Mouse (Mus musculus) G1E (cell line): ENCODE results near the gene Lrp8. TPM values are rescaled to one million over a fixed set of nuclear protein-coding genes. Genes with fewer than 3 reads are reported as not detected.

Source experiments
- ATAC-seq: 2 replicates; pipeline ENCODE4 v1.8.0; 2016; ENCODE audit warnings: mild to moderate bottlenecking; ENCODE audit not compliant: insufficient number of reproducible peaks, poor library complexity, low FRiP score, severe bottlenecking; ENCODE audit errors: extremely low read depth
- DNase-seq: peaks from one replicate; pipeline ENCODE4 v3.0.0; 2012; ENCODE audit warnings: low spot score
- H3K27me3 ChIP-seq: 2 replicates; pipeline ENCODE4 v1.6.1; 2012; ENCODE audit warnings: mild to moderate bottlenecking, low read length, inconsistent platforms; ENCODE audit not compliant: insufficient read depth
- H3K36me3 ChIP-seq: replicated peaks from 2 replicates; pipeline ENCODE3; 2012; ENCODE audit warnings: mild to moderate bottlenecking, inconsistent platforms
- H3K4me1 ChIP-seq: 2 replicates; pipeline ENCODE4 v1.6.1; 2012; ENCODE audit warnings: low read depth, low read length, inconsistent platforms, mixed read lengths; ENCODE audit not compliant: insufficient read depth
- H3K4me3 ChIP-seq: 2 replicates; pipeline ENCODE4 v1.5.1; 2012; ENCODE audit warnings: low read depth, mild to moderate bottlenecking, inconsistent platforms, low read length, moderate library complexity, mixed read lengths
- H3K9me3 ChIP-seq: replicated peaks from 2 replicates; pipeline ENCODE4 v1.6.1; 2012; ENCODE audit warnings: inconsistent platforms
- CTCF ChIP-seq: IDR thresholded peaks from 2 replicates; pipeline ENCODE4 v1.5.1; 2012; ENCODE audit warnings: low read depth, low read length, inconsistent platforms, mixed read lengths
- GATA1 ChIP-seq: IDR thresholded peaks from 2 replicates; pipeline ENCODE4 v1.6.1; 2012; ENCODE audit warnings: borderline replicate concordance, low read length, inconsistent platforms, mixed read lengths
- GATA2 ChIP-seq: IDR thresholded peaks from 2 replicates; pipeline ENCODE4 v1.6.1; 2012; ENCODE audit warnings: low read depth, low read length, inconsistent platforms, borderline replicate concordance
- POLR2AphosphoS5 ChIP-seq: IDR thresholded peaks from 2 replicates; pipeline ENCODE4 v1.6.1; 2012; ENCODE audit warnings: low read depth, low read length, inconsistent platforms; ENCODE audit not compliant: insufficient replicate concordance
- TAL1 ChIP-seq: conservative IDR thresholded peaks from 2 replicates; pipeline ENCODE4 v1.6.1; 2012; ENCODE audit warnings: low read depth, low read length, inconsistent platforms, mixed read lengths
- polyA plus RNA-seq: library from polyadenylated mRNA; stranded (reverse); fragments of >175 nt; gene quantifications from 2 replicates; pipeline ENCODE4 v1.2.3, GENCODE M21; 2012
- total RNA-seq, 2 experiments: library from RNA; stranded (forward) in 1 of 2; stranded (reverse) in 1 of 2; fragments of 200-1000 nt in 1 of 2; fragments of >200 nt in 1 of 2; fragmentation: Nextera tagmentation in 1 of 2; gene quantifications; 2 replicates each; pipeline ENCODE4 v1.2.3; 2014 to 2017

The Lrp8 gene
- total and polyA plus RNA-seq, 3 experiments = 5.0 to 13.0 (median 12.1) TPM

- no peak for ATAC-seq
- Histone ChIP-seq H3K9me3 (no peaks in the 10 kb centered on the region), H3K4me3 (no peak overlapping the region; the same call in 1 of the 2 replicates), H3K4me1 (peaks cover 24% of the 10 kb centered on the region), H3K27me3 (no peaks in the 10 kb centered on the region), H3K36me3 (peaks cover 98% of the 10 kb centered on the region)
- TF ChIP-seq GATA1 (no peak), GATA2 (no peak), POLR2AphosphoS5 (no peak), CTCF (no peak), TAL1 (no peak)
- no peak for DNase-seq
Measured at GRCm38 (mm10) chr4:107828727-107829218, 26.7 kb downstream of the Lrp8 start.

- H3K4me3 ChIP-seq = no peak overlapping the region
- no peaks in the 10 kb centered on the region for H3K27me3 ChIP-seq
- ATAC-seq (peak; percentile 45; the same call in 1 of the 2 replicates), DNase-seq (peak; percentile 51)
- peaks cover 98% of the 10 kb centered on the region for H3K36me3 ChIP-seq
- no peaks in the 10 kb centered on the region for H3K9me3 ChIP-seq
- TF ChIP-seq POLR2AphosphoS5 (no peak), TAL1 (no peak), CTCF (no peak), GATA1 (no peak), GATA2 (no peak)
- peaks cover 21% of the 10 kb centered on the region for H3K4me1 ChIP-seq
Measured at GRCm38 (mm10) chr4:107829675-107830074, 27.6 kb downstream of the Lrp8 start.

GRCm38 (mm10) chr4:107830189-107830588, 28.1 kb downstream of the Lrp8 start:
- H3K27me3 ChIP-seq = no peaks in the 10 kb centered on the region
- H3K4me1 ChIP-seq = peaks cover 21% of the 10 kb centered on the region
- peaks cover 98% of the 10 kb centered on the region for H3K36me3 ChIP-seq
- no peak for TF ChIP-seq GATA2
- TF ChIP-seq POLR2AphosphoS5 = no peak
- TF ChIP-seq CTCF = no peak
- no peak for TF ChIP-seq GATA1
- TF ChIP-seq TAL1 = no peak
- DNase-seq (no peak), ATAC-seq (no peak)
- no peak overlapping the region for H3K4me3 ChIP-seq
- no peaks in the 10 kb centered on the region for H3K9me3 ChIP-seq

GRCm38 (mm10) chr4:107830821-107831221, 28.8 kb downstream of the Lrp8 start:
- TF ChIP-seq POLR2AphosphoS5 (no peak), TAL1 (no peak), GATA1 (no peak)
- Histone ChIP-seq H3K9me3 (no peaks in the 10 kb centered on the region), H3K4me1 (peaks cover 19% of the 10 kb centered on the region), H3K27me3 (no peaks in the 10 kb centered on the region), H3K36me3 (peaks cover 98% of the 10 kb centered on the region), H3K4me3 (no peak overlapping the region)
- ATAC-seq (no peak), DNase-seq (no peak)

- H3K4me3 ChIP-seq = no peak overlapping the region
- DNase-seq (no peak), ATAC-seq (no peak)
- H3K27me3 ChIP-seq = no peaks in the 10 kb centered on the region
- no peaks in the 10 kb centered on the region for H3K9me3 ChIP-seq
- peaks cover 98% of the 10 kb centered on the region for H3K36me3 ChIP-seq
- peaks cover 19% of the 10 kb centered on the region for H3K4me1 ChIP-seq
- no peak for TF ChIP-seq POLR2AphosphoS5
- no peak for TF ChIP-seq TAL1
- no peak for TF ChIP-seq GATA1
- TF ChIP-seq CTCF = no peak
- no peak for TF ChIP-seq GATA2
Measured at GRCm38 (mm10) chr4:107831678-107832077, 29.6 kb downstream of the Lrp8 start.

- Histone ChIP-seq H3K9me3 (no peaks in the 10 kb centered on the region), H3K36me3 (peaks cover 98% of the 10 kb centered on the region), H3K4me1 (peaks cover 19% of the 10 kb centered on the region), H3K4me3 (no peak overlapping the region), H3K27me3 (no peaks in the 10 kb centered on the region)
- no peak for TF ChIP-seq CTCF
- no peak for TF ChIP-seq GATA1
- no peak for TF ChIP-seq GATA2
- no peak for TF ChIP-seq TAL1
- TF ChIP-seq POLR2AphosphoS5 = no peak
- ATAC-seq (no peak), DNase-seq (no peak)
Measured at GRCm38 (mm10) chr4:107833525-107833924, 31.5 kb downstream of the Lrp8 start.
